Mouse (Mus musculus) bone marrow, adult 2 months (tissue): ENCODE measurements around the gene Med13l.

Experiments
- CTCF ChIP-seq: fragments of 200-500 bp; IDR thresholded peaks from 2 replicates; pipeline ENCODE4 v1.5.1; 2011; ENCODE audit warnings: low read length, control low read depth; ENCODE audit not compliant: control insufficient read depth, insufficient read depth
- POLR2A ChIP-seq: fragments of 200-500 bp; IDR thresholded peaks from 2 replicates; pipeline ENCODE4 v1.6.1; 2011; ENCODE audit warnings: low read depth, mild to moderate bottlenecking, control low read depth, low read length, borderline replicate concordance; ENCODE audit not compliant: control insufficient read depth

GRCm38 (mm10) chr5:118589186-118589892 lies 28.9 kb downstream of the Med13l start:
- TF ChIP-seq POLR2A (no peak), CTCF (no peak)
